Mouse (Mus musculus) ES-Bruce4 (cell line): ENCODE results near the gene 4931440F15Rik. TPM values are rescaled to one million over a fixed set of nuclear protein-coding genes. Genes with fewer than 3 reads are reported as not detected.

Source experiments
- H3K27ac ChIP-seq: 2 replicates; pipeline ENCODE4 v1.5.1; 2012; ENCODE audit warnings: low read length, inconsistent platforms; ENCODE audit not compliant: insufficient read depth
- H3K27me3 ChIP-seq: 2 replicates; pipeline ENCODE4 v1.6.1; 2012; ENCODE audit warnings: mild to moderate bottlenecking, low read length, inconsistent platforms; ENCODE audit not compliant: control insufficient read depth, poor library complexity, insufficient read depth, severe bottlenecking
- H3K36me3 ChIP-seq: 2 replicates; pipeline ENCODE4 v1.6.1; 2012; ENCODE audit warnings: inconsistent platforms, mild to moderate bottlenecking, low read length, moderate library complexity; ENCODE audit not compliant: control insufficient read depth, poor library complexity, insufficient read depth, severe bottlenecking
- H3K4me1 ChIP-seq: one replicate; pipeline ENCODE4 v1.8.1; 2011; ENCODE audit warnings: low read length; ENCODE audit not compliant: control insufficient read depth, insufficient read depth
- H3K4me3 ChIP-seq: 2 replicates; pipeline ENCODE4 v1.5.1; 2011; ENCODE audit warnings: low read depth, mild to moderate bottlenecking, low read length
- H3K9ac ChIP-seq: 2 replicates; pipeline ENCODE4 v1.6.1; 2012; ENCODE audit warnings: low read depth, mild to moderate bottlenecking, inconsistent platforms; ENCODE audit not compliant: poor library complexity, severe bottlenecking
- H3K9me3 ChIP-seq: replicated peaks from 2 replicates; pipeline ENCODE4 v1.6.1; 2012; ENCODE audit warnings: mild to moderate bottlenecking, low read length, inconsistent platforms; ENCODE audit not compliant: control insufficient read depth, poor library complexity, insufficient read depth, severe bottlenecking
- CTCF ChIP-seq: IDR thresholded peaks from one replicate; pipeline ENCODE4 v1.8.1; 2011; ENCODE audit warnings: low read depth, low read length
- EP300 ChIP-seq: IDR thresholded peaks from 2 replicates; pipeline ENCODE4 v1.6.1; 2011; ENCODE audit warnings: low read depth, low read length; ENCODE audit not compliant: insufficient read depth
- POLR2A ChIP-seq: IDR thresholded peaks from one replicate; pipeline ENCODE4 v1.8.1; 2011; ENCODE audit warnings: low read length; ENCODE audit not compliant: insufficient read depth
- polyA plus RNA-seq: library from polyadenylated mRNA; stranded (reverse); fragments of >200 nt; gene quantifications from 2 replicates; pipeline ENCODE4 v1.2.4, GENCODE M21; 2011; ENCODE audit warnings: low read depth; ENCODE audit not compliant: missing spikeins, insufficient read depth, insufficient read length

4931440F15Rik gene
- polyA plus RNA-seq, 1 experiment, result not detected

DNA sequence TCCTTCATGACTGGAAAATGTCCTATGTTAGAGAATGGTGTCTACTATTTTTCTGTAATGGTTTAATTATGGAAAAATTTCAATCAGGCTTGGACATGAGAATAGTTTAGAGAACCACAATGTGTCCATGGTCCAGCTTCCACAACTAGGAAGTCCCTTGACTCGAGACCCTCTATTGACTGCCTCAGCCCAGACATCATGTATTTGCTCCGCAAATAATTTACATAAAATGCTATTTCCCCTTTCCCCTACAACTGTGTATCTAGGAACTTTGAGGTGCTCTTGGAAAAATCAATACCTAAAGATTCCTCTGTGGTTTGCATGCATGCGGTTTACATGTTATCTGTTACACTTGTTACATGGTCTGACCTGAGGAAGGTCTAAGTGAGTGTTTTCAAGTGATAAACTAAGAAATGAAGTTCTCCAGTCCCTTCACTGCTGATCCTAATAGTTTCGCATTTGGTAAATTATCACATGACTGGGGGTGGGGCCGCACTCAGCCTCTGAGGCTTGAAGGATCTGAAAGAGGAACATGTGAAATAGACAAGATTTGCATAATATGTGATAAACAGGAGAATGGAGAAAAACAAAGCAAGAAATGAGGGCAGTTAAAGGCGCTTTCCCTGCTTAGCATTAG lies 38.8 kb downstream of the 4931440F15Rik start:
- Histone ChIP-seq H3K27ac (no peak overlapping the region), H3K4me3 (no peak overlapping the region), H3K9ac (no peak overlapping the region), H3K4me1 (no peaks in the 10 kb centered on the region), H3K27me3 (no peaks in the 10 kb centered on the region), H3K36me3 (no peaks in the 10 kb centered on the region), H3K9me3 (no peaks in the 10 kb centered on the region)
- no peak for TF ChIP-seq POLR2A
- TF ChIP-seq EP300, result no peak
- TF ChIP-seq CTCF, result no peak

DNA sequence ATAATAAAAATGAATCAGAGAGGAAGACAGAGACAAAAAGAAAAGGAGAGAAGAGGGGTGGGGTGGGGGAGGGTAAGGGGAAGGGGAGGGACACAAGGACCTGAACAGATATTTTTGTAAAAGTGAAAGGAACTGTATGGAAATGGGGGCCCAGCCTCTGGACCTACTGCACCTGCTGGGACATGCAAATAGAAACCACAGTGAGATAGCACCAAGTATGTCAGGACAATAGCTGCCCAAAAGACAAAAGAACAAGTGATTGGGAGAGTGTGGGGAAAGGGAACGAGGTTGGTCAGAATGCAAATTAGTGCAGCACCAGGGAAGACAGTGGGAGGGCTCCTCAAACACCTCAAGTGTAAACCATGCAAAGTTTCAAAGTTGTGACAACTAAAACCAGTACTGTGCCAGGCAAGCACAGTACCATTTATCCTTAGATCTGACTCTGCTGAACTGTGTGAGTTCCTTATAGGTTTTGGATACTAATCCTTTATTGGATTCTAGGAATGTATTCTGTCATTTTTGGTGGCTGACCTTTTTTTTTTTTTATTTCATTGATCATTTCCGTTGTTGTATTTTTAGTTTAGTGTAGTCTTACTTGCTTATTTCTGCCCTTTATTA lies 46.0 kb downstream of the 4931440F15Rik start:
- no peaks in the 10 kb centered on the region for H3K4me1 ChIP-seq
- H3K4me3 ChIP-seq, result no peak overlapping the region
- H3K9me3 ChIP-seq, result peaks cover 3% of the 10 kb centered on the region; the same call in 1 of the 2 replicates
- no peaks in the 10 kb centered on the region for H3K27me3 ChIP-seq
- H3K9ac ChIP-seq, result no peak overlapping the region
- H3K27ac ChIP-seq, result no peak overlapping the region
- no peaks in the 10 kb centered on the region for H3K36me3 ChIP-seq
- TF ChIP-seq EP300 (no peak), CTCF (no peak), POLR2A (no peak)

DNA sequence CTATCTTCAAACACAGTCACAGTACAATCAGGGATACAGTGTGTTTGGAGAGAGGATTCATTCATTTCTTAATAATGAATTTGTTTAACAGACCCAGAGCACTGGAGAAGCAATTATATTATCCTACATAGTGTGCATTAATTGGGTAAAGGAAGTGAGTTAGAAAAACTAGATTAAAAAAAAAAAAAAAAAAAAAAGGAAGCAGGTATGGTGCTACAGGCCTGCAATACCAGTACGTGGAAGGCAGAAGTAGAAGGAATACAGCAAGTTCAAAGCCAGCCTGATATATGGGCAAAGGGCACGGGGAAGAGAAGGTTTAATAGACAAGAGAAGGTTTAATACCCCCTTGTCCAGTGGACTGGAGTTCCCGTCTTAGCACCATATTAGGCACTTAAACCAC lies 46.5 kb downstream of the 4931440F15Rik start:
- Histone ChIP-seq H3K9ac (no peak overlapping the region), H3K4me1 (no peaks in the 10 kb centered on the region), H3K4me3 (no peak overlapping the region), H3K27ac (no peak overlapping the region), H3K9me3 (peaks cover 3% of the 10 kb centered on the region; the same call in 1 of the 2 replicates), H3K36me3 (no peaks in the 10 kb centered on the region), H3K27me3 (no peaks in the 10 kb centered on the region)
- TF ChIP-seq CTCF (no peak), POLR2A (no peak), EP300 (no peak)

DNA sequence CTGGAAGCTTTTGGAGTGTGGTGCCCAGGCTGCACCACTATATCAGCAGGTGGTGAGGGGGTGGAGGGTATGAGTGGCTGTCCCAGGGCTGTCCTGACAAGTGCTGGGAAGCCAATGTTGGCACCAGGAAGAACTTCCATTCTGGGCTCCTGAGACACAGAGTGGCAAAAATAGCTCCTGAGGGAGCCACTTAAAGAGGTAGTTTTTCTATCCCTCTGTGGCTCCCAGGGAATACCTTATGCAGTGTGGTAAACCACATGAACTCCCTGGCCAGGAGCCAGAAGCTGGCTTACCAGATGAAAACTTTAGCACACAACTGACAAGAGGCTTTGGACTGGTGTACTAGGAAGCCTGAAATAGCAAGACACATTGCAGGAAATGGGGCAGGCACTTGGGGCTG lies 47.5 kb downstream of the 4931440F15Rik start:
- no peak overlapping the region for H3K4me3 ChIP-seq
- H3K4me1 ChIP-seq, result no peaks in the 10 kb centered on the region
- H3K27ac ChIP-seq, result no peak overlapping the region
- no peak overlapping the region for H3K9ac ChIP-seq
- H3K36me3 ChIP-seq, result no peaks in the 10 kb centered on the region
- H3K9me3 ChIP-seq, result peaks cover 3% of the 10 kb centered on the region; the same call in 1 of the 2 replicates
- H3K27me3 ChIP-seq, result no peaks in the 10 kb centered on the region
- TF ChIP-seq CTCF (no peak), EP300 (no peak), POLR2A (no peak)

DNA sequence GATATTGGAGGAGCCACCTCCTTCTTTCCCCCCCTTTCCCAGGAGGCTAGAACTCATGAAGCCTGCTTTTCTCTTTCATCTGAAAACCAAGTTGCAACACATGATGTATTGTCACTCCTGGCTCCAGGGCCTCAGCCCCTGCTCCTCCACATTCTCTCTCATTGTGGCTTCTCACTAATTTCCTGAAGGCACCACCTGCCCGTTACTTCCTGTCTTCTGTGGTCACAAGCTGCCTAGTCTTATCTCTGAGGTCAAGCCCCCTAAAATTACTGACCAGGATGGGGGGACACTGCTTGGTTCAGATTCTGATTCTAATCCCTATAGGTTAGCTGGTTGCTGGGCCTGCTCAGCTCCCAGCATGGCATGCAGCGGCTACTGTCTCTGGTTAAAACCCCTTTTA lies 50.7 kb downstream of the 4931440F15Rik start:
- Histone ChIP-seq H3K9me3 (peaks cover 3% of the 10 kb centered on the region; the same call in 1 of the 2 replicates), H3K4me1 (no peaks in the 10 kb centered on the region), H3K36me3 (no peaks in the 10 kb centered on the region), H3K27me3 (no peaks in the 10 kb centered on the region), H3K9ac (no peak overlapping the region), H3K27ac (no peak overlapping the region), H3K4me3 (no peak overlapping the region)
- no peak for TF ChIP-seq CTCF
- no peak for TF ChIP-seq EP300
- TF ChIP-seq POLR2A, result no peak

DNA sequence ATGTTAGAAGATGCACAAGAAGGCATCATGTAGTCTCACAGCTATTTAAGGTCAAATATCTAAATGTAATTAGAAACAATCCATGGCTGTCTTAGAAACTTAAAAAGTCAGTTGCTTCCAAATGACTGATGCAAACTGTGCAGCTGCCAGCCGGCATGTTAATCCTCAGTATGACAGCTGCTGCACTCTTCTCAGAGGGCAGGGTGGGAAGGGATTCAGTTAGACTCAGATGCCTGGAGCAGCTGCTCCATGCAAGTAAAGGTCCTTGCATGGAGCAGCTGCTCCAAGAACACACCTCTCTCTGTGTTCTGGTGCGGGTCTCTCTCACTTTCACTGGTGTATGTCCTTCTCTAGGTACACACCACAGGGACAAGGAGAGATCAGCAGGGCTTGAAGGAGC lies 51.2 kb downstream of the 4931440F15Rik start:
- no peak overlapping the region for H3K9ac ChIP-seq
- no peaks in the 10 kb centered on the region for H3K36me3 ChIP-seq
- no peaks in the 10 kb centered on the region for H3K4me1 ChIP-seq
- peaks cover 3% of the 10 kb centered on the region; the same call in 1 of the 2 replicates for H3K9me3 ChIP-seq
- H3K27ac ChIP-seq, result no peak overlapping the region
- H3K27me3 ChIP-seq, result no peaks in the 10 kb centered on the region
- no peak overlapping the region for H3K4me3 ChIP-seq
- TF ChIP-seq EP300 (no peak), CTCF (no peak), POLR2A (no peak)

Other genes starting within 250 kb of the 4931440F15Rik start
- 384 and 410 TPM in 2 replicates for gene Rtn4, start 132.7 kb downstream of the 4931440F15Rik start, polyA plus RNA-seq
- gene Eml6, start 200.4 kb upstream of the 4931440F15Rik start, polyA plus RNA-seq, result 0.70 TPM in 2 replicates